Comparison of ENCODE assay signal across 12 mouse cellular contexts in genomic region chr5:112509916-112510315, GRCm38 (mm10).
"Had no signal": no experiment of that assay in that cellular context is flagged by ENCODE, and none has a peak within 500 bp of the region (broad histone marks: within the 10 kb centered on the region; RNA-seq: fewer than 3 reads in every experiment).

No protein-coding gene starts in this region.

- H3K36me3 ChIP-seq: limb, embryonic 12.5 days; liver, embryonic 13.5 days; lung, embryonic 15.5 days; midbrain, embryonic 12.5 days had no signal

- ATAC-seq: liver, postnatal 0 days had no signal

- H3K4me3 ChIP-seq: limb, embryonic 12.5 days; liver, embryonic 13.5 days; lung, embryonic 15.5 days; megakaryocyte, embryonic 14.5 days; midbrain, embryonic 12.5 days had no signal

- H3K27ac ChIP-seq: limb, embryonic 12.5 days; liver, embryonic 13.5 days; lung, embryonic 15.5 days; macrophage; midbrain, embryonic 12.5 days had no signal

- H3K9ac ChIP-seq: limb, embryonic 12.5 days; liver, embryonic 13.5 days; liver, postnatal 0 days; lung, embryonic 15.5 days; midbrain, embryonic 12.5 days had no signal

- H3K4me1 ChIP-seq: limb, embryonic 12.5 days; liver, embryonic 13.5 days; lung, embryonic 15.5 days; megakaryocyte, embryonic 14.5 days had no signal

- DNase-seq: kidney, postnatal 10 days; kidney, postnatal 4 days; liver; liver, embryonic 13.5 days; liver, postnatal 0 days; lung, postnatal 14 days; thymus, postnatal 4 days had no signal

- H3K27me3 ChIP-seq: lung, embryonic 15.5 days had no signal

- H3K4me2 ChIP-seq: limb, embryonic 12.5 days; liver, embryonic 13.5 days; lung, embryonic 15.5 days; midbrain, embryonic 12.5 days had no signal
